Mouse (Mus musculus) common myeloid progenitor, adult 5-6 weeks (primary cell): ENCODE results near the gene Prima1. TPM values are rescaled to one million over a fixed set of nuclear protein-coding genes. Genes with fewer than 3 reads are reported as not detected.

ENCODE experiments used
- ATAC-seq: replicated peaks from 2 replicates; pipeline ENCODE4 v1.8.0; 2016; ENCODE audit warnings: low read depth, mild to moderate bottlenecking, moderate TSS enrichment, inconsistent platforms; ENCODE audit not compliant: poor library complexity, severe bottlenecking
- total RNA-seq: library from RNA; stranded (forward); fragments of 200-1000, 187-1606 nt; gene quantifications from 2 replicates; pipeline ENCODE4 v1.2.3, GENCODE M21; 2017

Gene Prima1
- total RNA-seq, 1 experiment from 2014 or later: not detected

DNA sequence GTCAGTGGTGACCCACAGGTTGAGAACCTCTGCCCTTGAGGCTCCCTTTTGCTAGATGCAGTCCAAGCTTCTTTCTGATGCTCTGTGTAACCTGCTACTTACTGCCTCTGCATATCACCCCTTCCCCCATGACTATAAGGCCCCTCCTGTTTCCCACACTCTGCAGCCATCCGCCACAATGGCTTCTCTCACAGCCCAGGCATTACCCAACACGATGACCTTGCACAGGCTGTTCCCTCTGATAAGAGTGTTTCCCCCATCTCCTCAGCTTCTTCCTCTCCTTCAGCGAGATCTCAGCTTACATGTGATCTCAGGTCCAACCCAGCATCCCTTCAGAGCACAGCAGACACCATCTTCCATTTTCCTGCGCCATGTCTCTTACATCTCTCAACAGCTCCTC is 12.9 kb downstream of the Prima1 start:
- ATAC-seq: peak; percentile 65

GRCm38 (mm10) chr12:103226121-103226520 is 15.8 kb downstream of the Prima1 start:
- no peak for ATAC-seq

GRCm38 (mm10) chr12:103223671-103224070 is 18.3 kb downstream of the Prima1 start:
- ATAC-seq: no peak

DNA sequence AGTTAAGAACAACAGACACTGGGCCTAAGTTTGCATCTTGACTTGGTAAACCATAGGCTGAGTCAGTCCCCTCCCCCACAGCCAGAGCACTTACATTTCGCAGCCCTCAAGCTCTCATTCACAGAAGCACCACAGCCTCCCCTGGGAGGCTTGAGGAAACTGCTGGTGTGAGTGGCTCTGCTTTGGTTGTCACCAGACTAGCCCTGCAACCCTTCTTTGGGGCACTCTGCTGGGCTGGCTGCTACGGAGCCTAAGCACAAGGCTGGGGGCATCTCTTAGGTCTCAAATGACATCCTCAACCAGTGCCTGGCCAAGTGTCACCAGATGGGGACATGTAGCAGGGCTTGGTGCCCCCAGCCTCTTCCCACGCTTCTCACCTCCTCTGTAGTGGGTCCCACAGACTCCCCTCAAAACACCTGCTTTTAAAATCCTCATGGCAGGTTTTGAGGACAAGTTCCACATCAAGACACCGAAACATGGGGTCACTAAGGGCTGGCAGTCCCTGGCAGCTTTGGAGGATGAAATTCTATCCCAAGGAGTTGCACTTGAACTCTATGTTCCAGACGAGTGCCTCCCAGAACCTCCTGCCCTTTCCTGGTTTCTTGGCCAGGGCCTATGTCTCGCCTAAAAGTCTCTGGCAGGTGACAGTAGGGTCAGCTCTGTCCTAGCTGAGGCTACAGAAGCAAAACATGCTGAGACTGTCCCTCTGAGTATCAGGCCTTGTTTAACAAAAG is 25.9 kb downstream of the Prima1 start:
- no peak for ATAC-seq

DNA sequence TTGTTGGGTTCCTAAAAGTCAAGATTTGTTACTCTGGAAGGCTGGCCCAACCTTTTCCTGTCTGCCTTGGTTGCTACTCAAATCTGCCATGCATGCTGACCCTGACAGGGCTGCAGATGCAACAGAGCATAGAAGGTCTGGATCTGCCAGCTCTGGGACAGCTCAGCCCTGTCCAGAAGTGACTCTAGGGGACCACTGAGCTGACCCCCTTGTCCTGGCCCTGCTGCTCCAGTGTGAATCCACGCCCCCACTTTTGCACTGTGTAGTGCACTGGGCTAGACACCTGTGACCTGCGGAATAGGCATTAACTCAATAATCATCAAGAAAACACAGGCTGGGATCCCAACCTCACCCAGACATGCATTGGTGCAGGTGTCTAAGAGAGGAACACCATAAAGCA is 27.2 kb downstream of the Prima1 start:
- ATAC-seq: no peak

DNA sequence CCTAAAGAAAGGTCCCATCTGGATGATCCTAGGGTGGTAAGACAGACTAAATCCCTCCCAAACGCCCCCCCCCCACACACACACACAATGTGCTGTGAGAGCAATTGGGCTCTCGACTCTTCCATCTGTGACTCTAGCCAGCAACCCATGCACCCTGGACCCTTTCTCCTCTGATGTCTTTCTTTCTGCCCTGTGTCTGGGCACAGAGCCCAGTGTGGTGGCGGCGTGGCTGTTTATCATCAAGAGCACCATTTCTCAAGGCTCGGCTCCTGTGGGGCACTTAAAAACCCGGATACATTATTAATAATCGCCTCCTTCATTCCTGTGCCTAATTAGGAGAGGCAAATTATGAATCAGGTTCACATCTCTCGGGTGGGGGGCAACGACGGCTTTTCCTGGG is 27.7 kb downstream of the Prima1 start:
- no peak for ATAC-seq

DNA sequence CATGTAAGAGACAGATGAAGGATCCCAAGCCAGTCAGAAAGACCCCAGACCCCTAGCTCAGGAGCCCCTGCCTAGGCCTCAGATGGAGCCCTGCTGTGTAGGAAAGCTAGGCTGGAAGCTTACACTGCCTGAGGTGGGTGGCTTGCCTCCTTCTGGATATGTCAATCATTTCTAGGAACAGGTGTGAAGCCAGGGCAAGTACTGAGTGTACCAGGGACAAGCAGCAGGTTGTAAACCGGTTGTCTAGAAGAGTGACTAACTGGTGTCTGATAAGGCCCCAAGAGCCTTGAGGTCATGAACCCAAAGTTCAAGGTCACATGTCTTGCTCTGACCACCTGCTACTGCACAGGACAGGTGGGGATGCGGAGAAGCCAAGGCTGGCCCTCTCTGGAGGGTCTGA is 28.4 kb downstream of the Prima1 start:
- ATAC-seq: no peak

DNA sequence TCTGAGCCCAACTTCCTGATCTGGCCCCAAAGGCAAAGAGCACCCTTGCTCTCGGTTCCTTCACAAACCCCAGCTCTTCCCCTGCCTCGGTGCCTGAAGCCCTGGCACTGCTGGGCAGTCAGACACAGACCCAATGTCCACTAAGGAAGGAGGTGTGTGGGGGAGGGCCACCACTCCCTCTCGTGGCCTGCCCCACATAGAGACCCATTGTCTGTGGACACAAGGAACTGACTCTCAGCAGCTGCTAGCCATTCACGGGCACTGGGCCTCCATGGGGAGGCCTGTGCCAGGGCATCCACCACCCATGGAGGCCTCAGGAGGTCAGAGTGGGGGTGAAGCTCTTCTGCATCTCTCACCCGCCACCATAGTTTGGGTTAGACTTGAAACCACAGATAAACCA is 30.9 kb downstream of the Prima1 start:
- no peak for ATAC-seq

- ATAC-seq: no peak
Observed at GRCm38 (mm10) chr12:103209581-103209980, 32.4 kb downstream of the Prima1 start.

- no peak for ATAC-seq
Observed at GRCm38 (mm10) chr12:103205561-103205960, 36.4 kb downstream of the Prima1 start.

- ATAC-seq: no peak
Observed at GRCm38 (mm10) chr12:103202592-103203544, 39.1 kb downstream of the Prima1 start.

GRCm38 (mm10) chr12:103192996-103193395 is 49.0 kb downstream of the Prima1 start:
- ATAC-seq: no peak

DNA sequence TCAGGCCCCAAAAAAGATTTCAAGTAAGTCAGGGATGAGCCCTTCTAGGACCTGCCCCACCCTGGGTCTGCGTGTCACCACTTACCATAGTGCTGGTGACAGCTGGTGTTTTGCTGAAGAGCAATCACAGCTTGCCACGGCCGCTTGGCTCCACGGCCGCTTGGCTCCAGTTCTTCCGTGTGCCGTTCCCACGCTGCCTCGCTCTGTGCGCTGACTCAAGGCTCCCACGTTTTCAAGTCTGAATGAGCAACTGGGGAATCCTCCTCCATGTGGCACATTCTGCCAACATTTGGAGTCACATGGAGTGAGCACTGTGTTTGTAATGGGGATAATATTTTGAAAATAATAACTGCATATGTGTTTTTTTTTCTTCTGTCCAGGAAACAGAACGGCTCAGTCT is 52.2 kb downstream of the Prima1 start:
- ATAC-seq: no peak

GRCm38 (mm10) chr12:103188223-103188622 is 53.7 kb downstream of the Prima1 start:
- no peak for ATAC-seq

- no peak for ATAC-seq
Observed at GRCm38 (mm10) chr12:103187020-103187419, 54.9 kb downstream of the Prima1 start.

GRCm38 (mm10) chr12:103183057-103183456 is 58.9 kb downstream of the Prima1 start:
- no peak for ATAC-seq

- ATAC-seq: no peak
Observed at GRCm38 (mm10) chr12:103168892-103169291, 73.1 kb downstream of the Prima1 start.

- ATAC-seq: no peak
Observed at GRCm38 (mm10) chr12:103164101-103165030, 77.6 kb downstream of the Prima1 start.

DNA sequence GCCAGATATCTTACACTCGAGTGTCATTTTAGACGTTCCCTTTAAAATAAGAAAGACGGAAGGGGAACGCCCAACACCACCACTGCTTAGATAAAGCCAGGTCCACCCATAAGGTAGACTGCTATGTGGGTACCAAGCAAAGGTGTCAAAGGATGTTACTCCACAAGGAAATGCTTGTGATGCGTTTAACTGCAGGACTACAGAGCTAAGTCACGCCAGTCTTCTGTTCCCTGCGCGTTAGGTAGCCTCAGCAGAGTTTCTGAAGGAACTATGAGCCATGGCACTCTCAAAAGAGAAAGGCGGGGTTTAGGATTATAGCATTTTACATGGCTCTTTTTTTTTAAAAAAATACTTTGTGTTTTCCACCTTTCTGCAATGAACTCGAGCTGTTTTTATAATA is 78.4 kb downstream of the Prima1 start:
- no peak for ATAC-seq

DNA sequence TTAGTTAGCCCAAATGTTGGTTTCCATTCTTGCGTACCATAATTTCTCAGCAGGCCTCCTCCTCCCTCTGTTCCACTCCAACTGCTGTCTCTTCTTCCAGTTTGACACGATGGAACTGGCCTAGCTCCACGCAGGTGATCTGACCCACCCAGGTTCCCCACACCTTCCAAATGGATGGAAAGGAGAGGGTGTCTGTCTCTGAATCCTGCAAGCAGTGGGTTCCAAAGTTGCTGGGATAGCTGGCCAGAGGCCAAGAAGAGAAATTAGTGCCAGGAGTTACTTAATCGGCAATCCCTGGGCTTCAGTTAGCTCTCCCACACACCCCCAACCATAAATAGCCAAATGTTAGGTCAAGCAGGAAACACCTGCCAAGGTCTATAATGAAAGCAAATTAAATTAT is 81.2 kb downstream of the Prima1 start:
- no peak for ATAC-seq
